Mouse (Mus musculus): ENCODE results near the gene Qtrt1. TPM values are rescaled to one million over a fixed set of nuclear protein-coding genes. Genes with fewer than 3 reads are reported as not detected.

Gene Qtrt1
- 26.3 and 30.6 TPM in 2 replicates for total RNA-seq (2023)

GRCm38 (mm10) chr9:21411669-21412550, at the start of gene Qtrt1:
Gene Qtrt1 (plus strand): TSS chr9:21411837.

DNA sequence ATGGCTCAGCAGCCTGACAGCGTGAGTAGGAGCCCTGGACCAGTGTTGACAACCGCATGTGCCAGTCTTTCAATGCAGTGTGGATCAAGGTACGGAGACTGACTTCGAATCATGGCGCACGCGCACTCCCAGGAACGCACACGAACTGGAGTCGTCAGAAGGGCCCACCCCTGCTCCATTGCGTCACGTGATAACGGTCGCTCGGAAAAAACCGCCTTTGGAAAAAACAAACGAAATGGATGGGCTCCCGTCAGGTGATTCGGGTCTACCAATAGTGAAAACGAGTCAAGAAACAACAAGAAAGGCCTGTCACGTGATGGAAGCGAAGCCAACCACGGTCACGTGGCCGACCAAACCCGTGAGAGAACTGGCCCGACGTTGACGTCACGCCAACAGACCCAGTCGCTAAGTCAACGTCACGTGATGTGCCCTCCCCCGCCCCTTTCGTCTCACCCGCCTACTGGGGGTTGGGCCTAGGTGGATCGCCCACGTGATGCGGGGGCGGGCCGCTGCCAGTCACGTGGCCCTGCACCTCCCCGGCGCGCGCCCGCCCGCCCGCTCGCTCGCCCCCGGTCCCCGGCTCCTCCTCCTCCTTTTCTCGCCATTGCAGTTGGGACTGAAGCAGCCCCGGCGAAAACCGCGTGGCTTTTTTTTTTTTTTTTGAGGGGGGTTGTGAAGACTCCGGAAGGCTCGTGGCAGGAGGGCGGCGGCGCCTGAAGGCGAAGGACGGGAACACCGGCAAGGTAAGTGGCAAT, 44.1 kb upstream of the Qtrt1 start, which contains the start of gene Ilf3:
Ilf3 (plus strand) TSS at position 515 of the 755 bp plus-strand sequence.

DNA sequence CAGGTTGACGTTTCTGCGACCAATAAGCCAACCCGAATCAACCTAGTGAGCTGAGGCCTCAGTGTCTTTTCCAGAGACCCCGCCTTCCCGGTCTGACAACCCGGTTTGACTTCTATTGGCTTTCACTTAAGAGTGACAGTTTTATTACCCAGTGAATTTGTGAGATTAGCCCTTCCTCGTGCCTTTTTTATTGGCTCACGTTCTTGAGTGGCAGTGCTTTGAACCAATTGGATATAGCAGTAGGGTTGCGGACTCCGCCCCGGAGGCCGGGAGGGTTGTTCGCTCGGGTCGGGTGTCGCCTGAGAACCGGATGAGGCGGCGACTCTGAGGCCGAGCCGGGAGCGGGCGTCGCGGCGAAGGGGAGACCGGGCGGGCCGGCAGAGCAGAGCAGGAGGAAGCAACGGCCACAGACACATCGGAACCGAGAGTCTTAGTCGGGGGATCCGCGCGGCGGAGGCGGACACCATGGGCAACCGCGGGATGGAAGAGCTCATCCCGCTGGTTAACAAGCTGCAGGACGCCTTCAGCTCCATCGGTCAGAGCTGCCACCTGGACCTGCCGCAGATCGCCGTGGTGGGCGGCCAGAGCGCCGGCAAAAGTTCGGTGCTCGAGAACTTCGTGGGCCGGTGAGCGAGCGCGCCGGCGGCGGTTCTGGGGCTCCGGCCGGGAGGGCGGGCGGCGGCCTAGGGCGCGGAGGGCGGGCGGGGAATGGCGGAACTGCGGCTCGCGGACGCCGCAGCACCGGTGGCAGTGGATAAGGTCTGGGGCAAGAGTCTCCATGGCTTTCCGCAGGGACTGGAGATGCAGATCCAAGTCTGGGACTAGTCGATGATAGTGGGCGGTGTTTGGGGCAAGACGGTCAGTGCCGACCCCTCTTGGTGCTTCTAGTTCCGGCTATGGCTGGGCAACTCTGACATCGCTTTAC, 13.3 kb downstream of the Qtrt1 start, which contains the start of gene Dnm2:
Dnm2 (plus strand) TSS at position 278 of the 925 bp plus-strand sequence.

Other genes starting within 250 kb of the Qtrt1 start
- 4.1 and 5.6 TPM in 2 replicates for gene Pde4a, start 246.1 kb upstream of the Qtrt1 start, total RNA-seq (2023)
- gene Keap1, start 172.5 kb upstream of the Qtrt1 start, total RNA-seq (2023), result 22.5 and 23.8 TPM in 2 replicates
- 0.98 and 1.0 TPM in 2 replicates for gene S1pr5, start 163.4 kb upstream of the Qtrt1 start, total RNA-seq (2023)
- gene Atg4d, start 146.5 kb upstream of the Qtrt1 start, total RNA-seq (2023), result 42.8 and 57.4 TPM in 2 replicates
- gene Kri1, start 123.9 kb upstream of the Qtrt1 start, total RNA-seq (2023), result 85.9 and 120 TPM in 2 replicates
- 134 and 138 TPM in 2 replicates for gene Cdkn2d, start 120.4 kb upstream of the Qtrt1 start, total RNA-seq (2023)
- gene Ap1m2, start 99.5 kb upstream of the Qtrt1 start, total RNA-seq (2023), result 3.1 and 4.9 TPM in 2 replicates
- gene Slc44a2, start 91.1 kb upstream of the Qtrt1 start, total RNA-seq (2023), result 108 and 125 TPM in 2 replicates
- gene Ilf3, start 44.0 kb upstream of the Qtrt1 start, total RNA-seq (2023), result 44.6 and 51.6 TPM in 2 replicates
- gene Dnm2, start 13.1 kb downstream of the Qtrt1 start, total RNA-seq (2023), result 246 and 306 TPM in 2 replicates
- 4.2 and 5.8 TPM in 2 replicates for gene Tmed1, start 98.4 kb downstream of the Qtrt1 start, total RNA-seq (2023)
- gene AB124611, start 114.3 kb downstream of the Qtrt1 start, total RNA-seq (2023), result 229 and 277 TPM in 2 replicates
- 23.2 and 33.9 TPM in 2 replicates for gene Carm1, start 135.1 kb downstream of the Qtrt1 start, total RNA-seq (2023)
- 18.8 and 28.2 TPM in 2 replicates for gene Timm29, start 180.9 kb downstream of the Qtrt1 start, total RNA-seq (2023)
- 6.8 and 7.3 TPM in 2 replicates for gene Yipf2, start 181.0 kb downstream of the Qtrt1 start, total RNA-seq (2023)
- gene Smarca4, start 204.3 kb downstream of the Qtrt1 start, total RNA-seq (2023), result 54.0 and 58.7 TPM in 2 replicates

All from neutrophil, adult 65 days (primary cell).